Mouse (Mus musculus) ovary, adult 10 weeks (tissue): ENCODE measurements around the gene Mtpn. TPM values are rescaled to one million over a fixed set of nuclear protein-coding genes. Genes with fewer than 3 reads are reported as not detected.

Experiments
- polyA plus RNA-seq: library from polyadenylated mRNA; stranded (reverse); fragments of 350-450 nt; fragmentation: Illumina TruSeq; extraction: RNeasy Lipid Tissue Mini Kit (QIAGEN cat#74804); gene quantifications from one replicate; pipeline ENCODE4 v1.2.3, GENCODE M21; 2014

Gene Mtpn
- 514 TPM for polyA plus RNA-seq

GRCm38 (mm10) chr6:35539304-35540009 lies at the start of gene Mtpn:
TSS of gene Mtpn (minus strand) at chr6:35539888.

Other genes with a start within 250 kb of the Mtpn start
- not detected for gene Slc13a4, start 231.8 kb downstream of the Mtpn start, polyA plus RNA-seq
- 24.6 TPM for gene Fam180a, start 213.7 kb downstream of the Mtpn start, polyA plus RNA-seq